Mouse (Mus musculus) bone marrow macrophage, adult 2 months (primary cell): ENCODE results near the gene Stpg3.

Experiments used
- CTCF ChIP-seq: IDR thresholded peaks from 2 replicates; pipeline ENCODE4 v1.5.1; 2012; ENCODE audit warnings: low read depth, mild to moderate bottlenecking, low read length, moderate library complexity
- POLR2A ChIP-seq: IDR thresholded peaks from 2 replicates; pipeline ENCODE4 v1.6.1; 2012; ENCODE audit warnings: mild to moderate bottlenecking, low read depth, low read length, borderline replicate concordance

DNA sequence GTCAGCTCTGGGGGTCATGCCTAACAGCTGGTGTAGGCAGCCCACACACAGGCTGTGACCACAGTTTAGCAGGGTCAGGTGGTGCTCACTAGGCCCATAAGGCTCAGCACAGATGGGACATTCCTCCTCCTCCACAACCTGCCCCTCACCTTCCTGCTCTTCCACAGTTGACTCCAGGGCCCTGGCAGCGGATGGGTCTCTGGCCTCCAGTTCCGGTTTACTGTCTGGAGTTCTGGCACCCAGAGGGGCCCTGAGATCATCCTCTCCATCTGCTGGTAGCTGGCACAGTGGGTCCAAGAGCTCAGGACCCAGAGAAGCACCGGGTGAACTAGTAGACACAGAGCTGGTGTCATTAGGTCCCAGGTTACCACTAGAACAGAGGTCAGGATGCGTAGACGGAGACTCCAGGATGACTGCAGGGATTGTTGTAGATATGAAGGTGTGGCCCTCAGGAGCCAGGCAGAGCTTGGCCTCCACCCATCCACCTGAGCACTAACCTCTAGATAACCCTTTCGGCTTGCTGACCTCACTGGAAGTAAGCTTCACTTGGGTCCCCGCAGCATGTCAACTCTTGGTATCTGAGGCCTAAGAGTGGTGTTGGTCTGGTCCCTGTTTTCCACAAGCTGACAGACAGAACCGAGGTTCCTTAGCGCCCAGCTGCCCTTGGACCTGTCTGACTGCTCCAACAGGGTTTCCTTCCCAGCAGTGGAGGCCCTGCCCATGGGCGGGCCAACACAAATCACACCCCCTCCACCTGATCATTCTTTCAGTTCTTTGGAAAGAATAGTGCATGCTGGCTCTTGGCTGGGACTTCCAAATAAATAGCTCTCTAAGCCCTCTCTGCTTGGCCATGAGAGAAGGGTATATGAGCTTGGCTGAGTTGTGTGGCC is 32.0 kb upstream of the Stpg3 start, which contains the start of gene AL732309.1:
- TF ChIP-seq CTCF (no peak), POLR2A (no peak)
